Mouse (Mus musculus): ENCODE results near the gene Fam171b. TPM values are rescaled to one million over a fixed set of nuclear protein-coding genes. Genes with fewer than 3 reads are reported as not detected.

Gene Fam171b
- 24.3 and 32.6 TPM in 2 replicates for polyA plus RNA-seq (2016; fragmentation: Nextera tagmentation; extraction: Ambion mirVana)

DNA sequence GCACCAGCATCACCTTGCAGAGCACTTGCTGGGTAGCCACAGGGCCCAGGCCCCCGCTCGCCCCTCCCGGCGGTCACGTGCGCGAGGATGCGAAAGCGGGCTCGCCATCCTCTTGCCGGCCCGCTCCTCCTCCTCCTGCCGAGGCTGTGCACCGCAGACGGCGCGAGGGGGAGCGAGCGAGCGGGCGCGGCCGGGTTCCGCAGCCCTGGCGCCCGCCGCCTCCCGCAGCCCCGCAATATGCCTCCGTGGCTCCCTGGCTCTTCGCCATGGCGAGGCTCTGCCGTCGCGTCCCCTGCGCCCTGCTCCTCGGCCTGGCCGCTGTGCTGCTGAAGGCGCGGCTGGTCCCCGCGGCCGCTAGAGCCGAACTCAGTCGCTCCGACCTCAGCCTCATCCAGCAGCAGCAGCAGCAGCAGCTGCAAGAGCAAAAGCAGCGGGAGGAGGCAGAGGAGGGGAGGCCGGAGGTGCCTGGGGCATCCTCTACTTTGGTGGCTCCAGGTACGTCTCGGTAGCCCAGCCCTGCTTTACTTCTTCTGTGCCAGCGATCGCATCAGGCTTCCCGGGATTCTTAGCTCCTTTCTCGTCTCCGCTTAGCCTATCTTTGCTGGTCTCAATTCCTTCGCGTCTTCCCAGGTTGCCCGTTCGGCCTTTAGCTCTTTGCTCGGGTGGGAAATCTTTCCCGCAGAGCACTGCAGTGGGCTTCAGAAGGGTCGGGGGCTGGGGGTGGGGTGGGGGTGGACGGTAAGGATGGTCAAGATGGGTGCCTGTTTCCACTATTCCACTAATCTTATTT lies at the start of gene Fam171b:
Gene Fam171b (plus strand): TSS at position 154 of the 790 bp plus-strand sequence.
- H3K4me1 ChIP-seq: peaks cover 20% of the 10 kb centered on the region
- peaks cover 10% of the 10 kb centered on the region; the same call in 1 of the 2 replicates for H3K27me3 ChIP-seq (ENCODE audit: low read depth, poor library complexity, severe bottlenecking)
- H3K27ac ChIP-seq (replicated peaks): peak within 1 kb of the TSS; percentile 95
- DNase-seq (ENCODE audit: low spot score): peak; percentile 85
- H3K36me3 ChIP-seq: no peaks in the 10 kb centered on the region
- peak within 1 kb of the TSS; percentile 82 for H3K4me3 ChIP-seq
- WGBS: 1% methylated on average over 63 of the region's 63 CpGs
- H3K9me3 ChIP-seq (replicated peaks): no peaks in the 10 kb centered on the region

DNA sequence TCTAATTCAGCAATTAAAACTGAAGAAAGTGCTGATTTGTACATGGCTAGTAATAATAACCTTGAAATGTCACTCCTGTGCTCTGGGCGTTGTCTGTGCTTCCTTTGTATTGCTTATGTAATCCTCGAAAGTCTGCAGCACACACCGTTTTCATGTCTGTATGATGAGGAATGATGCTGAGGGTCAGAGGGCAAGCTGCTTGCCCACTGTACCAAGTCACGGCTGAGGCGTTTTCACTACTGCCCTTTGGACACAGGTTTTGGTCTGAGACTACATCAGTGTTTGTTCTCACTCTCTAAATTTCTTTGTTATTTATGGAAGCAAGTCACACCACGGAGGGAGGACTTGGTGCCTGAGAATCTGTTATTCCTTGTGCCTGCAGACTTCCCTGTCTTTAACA lies 46.4 kb upstream of the Fam171b start:
- Histone ChIP-seq H3K9me3 (replicated peaks) (no peaks in the 10 kb centered on the region), H3K4me1 (no peaks in the 10 kb centered on the region), H3K27me3 (ENCODE audit: low read depth, poor library complexity, severe bottlenecking) (no peaks in the 10 kb centered on the region), H3K27ac (replicated peaks) (no peak overlapping the region), H3K4me3 (no peak overlapping the region), H3K36me3 (peaks cover 25% of the 10 kb centered on the region)
- DNase-seq (ENCODE audit: low spot score): no peak
- WGBS: 92% methylated on average over 6 of the region's 6 CpGs

DNA sequence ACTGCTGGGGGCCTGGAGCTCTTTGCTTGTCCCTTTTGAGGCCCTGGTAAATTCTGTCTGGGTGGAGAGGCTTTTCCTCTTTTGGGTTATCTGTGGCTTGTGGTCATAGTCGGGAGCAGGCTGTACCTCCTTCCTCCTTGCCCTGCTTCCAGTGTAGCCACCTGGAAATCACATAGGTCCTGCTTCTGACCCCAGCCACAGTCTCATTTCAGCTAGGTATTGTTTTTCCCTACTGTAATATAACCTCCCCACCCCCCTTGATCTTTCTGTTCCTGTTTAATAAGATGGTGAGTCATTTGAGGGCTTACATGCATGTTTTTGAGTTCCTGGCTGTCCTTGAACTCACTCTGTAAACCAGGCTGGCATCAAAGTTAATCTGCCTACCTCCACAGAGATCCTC lies 45.6 kb upstream of the Fam171b start:
- peaks cover 25% of the 10 kb centered on the region for H3K36me3 ChIP-seq
- 70% methylated on average over 1 of the region's 1 CpGs for WGBS

DNA sequence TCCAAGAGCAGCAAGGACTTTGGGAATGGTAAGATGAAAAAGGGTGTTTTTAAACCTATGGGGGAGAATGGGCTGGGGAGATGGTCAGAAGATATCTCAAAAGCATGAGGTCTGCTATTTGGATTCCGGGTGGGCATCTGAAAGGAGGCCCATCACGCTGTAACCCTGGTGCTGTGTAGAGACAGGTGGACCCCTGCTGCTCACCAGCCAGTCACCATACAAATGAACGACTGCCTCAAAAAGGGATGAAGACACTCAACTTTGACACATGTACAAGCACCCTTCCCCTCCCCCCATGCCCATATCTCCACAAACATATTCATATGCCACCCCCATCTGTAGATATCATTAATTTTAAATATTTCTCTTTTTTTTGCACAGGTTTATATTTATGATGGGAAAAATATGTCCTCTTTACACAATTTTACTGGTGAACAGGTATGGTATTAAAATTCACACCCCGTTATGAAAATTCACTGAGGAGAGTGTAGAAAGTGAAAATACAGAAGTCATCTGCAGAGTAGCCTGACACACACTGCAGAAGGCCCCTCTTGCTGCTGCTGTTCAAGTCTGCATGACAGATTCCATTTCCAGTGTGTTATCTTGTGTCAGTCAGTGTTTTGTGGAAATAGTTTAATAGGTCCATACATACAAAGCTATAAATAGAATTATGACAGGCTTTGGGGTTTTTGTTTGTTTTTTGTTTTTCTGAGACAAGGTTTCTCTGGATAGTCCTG lies 44.0 kb upstream of the Fam171b start:
- peaks cover 36% of the 10 kb centered on the region for H3K36me3 ChIP-seq
- H3K27me3 ChIP-seq (ENCODE audit: low read depth, poor library complexity, severe bottlenecking): no peaks in the 10 kb centered on the region
- H3K4me3 ChIP-seq: no peak overlapping the region
- H3K9me3 ChIP-seq (replicated peaks): no peaks in the 10 kb centered on the region
- H3K4me1 ChIP-seq: no peaks in the 10 kb centered on the region
- no peak for DNase-seq (ENCODE audit: low spot score)
- 94% methylated on average over 4 of the region's 4 CpGs for WGBS
- no peak overlapping the region for H3K27ac ChIP-seq (replicated peaks)

More for the DNA sequence above, 45.6 kb upstream of the Fam171b start:
- Histone ChIP-seq H3K27me3 (ENCODE audit: low read depth, poor library complexity, severe bottlenecking) (no peaks in the 10 kb centered on the region), H3K4me3 (no peak overlapping the region), H3K9me3 (replicated peaks) (no peaks in the 10 kb centered on the region), H3K27ac (replicated peaks) (no peak overlapping the region), H3K4me1 (no peaks in the 10 kb centered on the region)
- no peak for DNase-seq (ENCODE audit: low spot score)

DNA sequence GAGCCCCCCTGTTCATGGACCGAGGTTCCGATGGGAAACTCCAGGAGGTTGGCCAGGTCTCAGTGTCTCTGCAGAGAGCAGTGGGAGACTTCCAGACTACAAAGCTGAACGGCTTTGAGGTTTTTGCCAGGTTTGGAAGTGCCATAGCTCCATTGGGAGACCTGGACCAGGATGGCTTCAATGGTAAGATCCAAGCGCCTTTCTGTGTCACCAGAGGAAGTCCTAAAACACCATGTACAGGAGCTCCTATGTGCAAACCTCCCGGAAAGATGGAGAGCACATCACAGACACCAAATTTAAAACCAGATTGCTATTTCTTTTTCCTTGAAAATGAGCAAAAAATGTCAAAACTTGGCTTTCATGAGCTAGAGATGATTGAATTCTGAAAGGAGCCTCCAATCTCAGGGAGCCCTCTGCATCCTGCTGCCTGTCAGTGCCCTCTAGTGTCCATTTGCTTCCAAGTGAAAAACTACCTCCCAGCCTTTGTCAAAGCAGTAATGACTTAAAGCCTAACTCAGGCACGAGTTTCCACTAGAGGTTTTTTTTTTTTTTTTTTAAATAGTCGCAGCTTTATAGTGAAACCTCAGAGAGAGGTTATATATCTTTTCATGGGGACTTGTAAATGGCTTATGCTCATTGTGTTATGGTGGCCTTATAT lies 41.2 kb upstream of the Fam171b start:
- no peak for DNase-seq (ENCODE audit: low spot score)
- H3K9me3 ChIP-seq (replicated peaks): no peaks in the 10 kb centered on the region
- WGBS: 64% methylated on average over 7 of the region's 7 CpGs
- no peaks in the 10 kb centered on the region for H3K27me3 ChIP-seq (ENCODE audit: low read depth, poor library complexity, severe bottlenecking)
- H3K36me3 ChIP-seq: peaks cover 50% of the 10 kb centered on the region
- no peak overlapping the region for H3K27ac ChIP-seq (replicated peaks)
- H3K4me3 ChIP-seq: no peak overlapping the region
- no peaks in the 10 kb centered on the region for H3K4me1 ChIP-seq

DNA sequence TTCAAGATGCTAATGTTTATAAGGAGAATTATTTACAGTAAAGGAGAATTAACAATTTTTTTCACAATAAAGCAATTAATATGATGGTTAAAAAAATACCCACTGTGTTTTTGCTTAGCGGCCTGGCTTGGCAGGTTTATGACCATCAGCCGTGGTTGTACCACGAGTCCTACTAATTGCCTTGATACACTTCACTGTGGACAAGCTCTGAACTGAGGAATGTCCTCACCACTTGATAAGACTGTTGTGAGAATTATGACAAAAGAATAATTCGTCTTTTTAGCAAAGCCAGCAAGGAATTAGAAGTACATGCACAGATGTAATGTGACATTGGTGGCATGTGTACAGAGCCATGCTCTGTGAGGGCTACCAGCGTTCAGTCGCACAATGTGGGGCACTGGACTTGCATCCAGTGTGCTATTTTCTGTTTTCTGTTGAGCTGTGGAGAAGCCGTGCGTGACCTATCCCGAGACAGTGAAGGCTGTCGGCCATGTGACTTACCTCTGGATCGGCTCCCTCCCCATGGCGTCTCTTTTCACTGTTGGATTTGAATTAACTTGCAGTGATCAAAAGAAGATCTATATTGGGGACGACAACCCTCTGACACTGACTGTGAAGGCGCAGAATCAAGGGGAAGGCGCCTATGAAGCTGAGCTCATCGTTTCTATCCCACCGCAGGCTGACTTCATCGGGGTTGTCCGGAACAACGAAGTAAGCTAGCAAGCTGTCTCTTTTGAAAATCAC lies 20.9 kb upstream of the Fam171b start:
- Histone ChIP-seq H3K36me3 (peaks cover 54% of the 10 kb centered on the region), H3K4me1 (peaks cover 6% of the 10 kb centered on the region; the same call in 1 of the 2 replicates), H3K27me3 (ENCODE audit: low read depth, poor library complexity, severe bottlenecking) (no peaks in the 10 kb centered on the region), H3K4me3 (no peak overlapping the region), H3K27ac (replicated peaks) (peak overlapping the region; percentile 59), H3K9me3 (replicated peaks) (no peaks in the 10 kb centered on the region)
- peak; percentile 20 for DNase-seq (ENCODE audit: low spot score)
- WGBS: 79% methylated on average over 20 of the region's 20 CpGs

DNA sequence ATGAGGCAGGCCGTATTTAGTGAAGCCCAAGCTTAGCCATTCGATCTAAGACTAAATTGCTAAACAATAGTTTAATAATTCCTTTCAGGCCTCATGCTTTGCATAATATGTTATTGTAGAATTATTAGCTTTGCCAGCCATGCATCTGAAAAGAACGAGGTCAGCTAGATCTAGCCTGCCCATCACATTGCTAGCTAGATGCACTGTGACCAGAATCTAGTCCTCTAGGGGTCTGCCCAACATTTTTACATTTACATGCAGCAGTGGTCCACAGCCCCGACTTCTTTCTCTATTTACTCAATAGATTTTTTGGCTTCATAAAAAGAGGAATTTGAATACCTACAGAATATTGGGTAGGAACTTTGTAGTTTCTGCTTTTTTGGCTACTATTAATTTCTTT lies 20.3 kb upstream of the Fam171b start:
- Histone ChIP-seq H3K36me3 (peaks cover 60% of the 10 kb centered on the region), H3K27me3 (ENCODE audit: low read depth, poor library complexity, severe bottlenecking) (no peaks in the 10 kb centered on the region), H3K4me1 (peaks cover 6% of the 10 kb centered on the region; the same call in 1 of the 2 replicates), H3K27ac (replicated peaks) (no peak overlapping the region; the same call in 1 of the 2 replicates), H3K4me3 (no peak overlapping the region), H3K9me3 (replicated peaks) (no peaks in the 10 kb centered on the region)
- WGBS: 84% methylated on average over 4 of the region's 4 CpGs
- no peak for DNase-seq (ENCODE audit: low spot score)

DNA sequence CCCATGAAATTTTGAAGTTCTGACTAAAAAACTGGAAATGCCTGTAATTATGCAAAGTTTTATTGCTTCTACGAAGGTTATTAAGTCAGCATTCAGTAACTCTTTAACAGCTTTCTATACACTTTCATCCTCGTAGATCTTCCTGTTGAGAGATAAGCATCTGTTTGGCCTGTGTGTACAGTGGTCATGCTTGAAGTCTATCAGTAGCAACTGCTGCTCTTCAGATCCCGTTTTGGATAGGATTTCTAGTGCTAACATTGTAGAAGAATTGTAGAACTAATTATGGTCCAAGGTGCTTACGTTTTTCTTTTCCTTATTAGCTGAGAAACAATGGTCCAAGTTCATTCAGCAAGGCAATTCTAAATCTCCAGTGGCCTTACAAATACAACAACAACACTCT lies 16.7 kb upstream of the Fam171b start:
- Histone ChIP-seq H3K36me3 (peaks cover 81% of the 10 kb centered on the region), H3K4me3 (no peak overlapping the region), H3K27ac (replicated peaks) (no peak overlapping the region), H3K4me1 (peaks cover 6% of the 10 kb centered on the region; the same call in 1 of the 2 replicates), H3K9me3 (replicated peaks) (no peaks in the 10 kb centered on the region), H3K27me3 (ENCODE audit: low read depth, poor library complexity, severe bottlenecking) (no peaks in the 10 kb centered on the region)
- 91% methylated on average over 4 of the region's 4 CpGs for WGBS
- DNase-seq (ENCODE audit: low spot score): no peak

DNA sequence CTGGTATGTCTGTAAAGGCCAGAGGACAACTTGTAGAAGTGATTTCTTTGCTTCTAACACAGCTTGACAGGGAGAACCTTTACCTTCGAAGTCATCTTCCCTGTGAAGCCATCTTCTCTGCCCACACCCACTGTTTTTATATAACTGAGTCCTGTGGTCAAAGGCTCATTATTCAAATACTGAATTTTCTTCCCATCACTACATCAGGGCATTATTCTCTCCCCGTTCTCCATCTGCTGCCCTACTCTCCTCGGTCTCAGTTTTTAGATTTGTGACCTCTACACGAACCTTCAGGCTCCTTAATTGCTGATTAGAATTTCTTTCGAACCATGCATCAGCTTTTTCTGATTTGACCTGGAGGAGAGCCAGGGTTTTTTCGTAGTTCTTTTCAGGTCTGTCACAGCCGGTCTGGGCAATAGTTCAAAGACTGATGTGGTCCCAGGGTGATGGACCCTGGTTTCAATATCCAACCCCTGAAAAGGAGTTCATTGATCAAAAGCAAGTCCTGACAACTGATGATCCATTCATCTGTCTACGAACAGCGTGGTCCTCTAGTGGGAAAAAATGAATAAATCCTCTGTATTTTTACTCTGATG lies 14.4 kb upstream of the Fam171b start:
- no peaks in the 10 kb centered on the region for H3K9me3 ChIP-seq (replicated peaks)
- no peaks in the 10 kb centered on the region for H3K27me3 ChIP-seq (ENCODE audit: low read depth, poor library complexity, severe bottlenecking)
- H3K4me3 ChIP-seq: no peak overlapping the region
- H3K36me3 ChIP-seq: peaks cover 82% of the 10 kb centered on the region
- H3K4me1 ChIP-seq: no peaks in the 10 kb centered on the region
- H3K27ac ChIP-seq (replicated peaks): no peak overlapping the region
- DNase-seq (ENCODE audit: low spot score): no peak
- WGBS: 89% methylated on average over 9 of the region's 9 CpGs

DNA sequence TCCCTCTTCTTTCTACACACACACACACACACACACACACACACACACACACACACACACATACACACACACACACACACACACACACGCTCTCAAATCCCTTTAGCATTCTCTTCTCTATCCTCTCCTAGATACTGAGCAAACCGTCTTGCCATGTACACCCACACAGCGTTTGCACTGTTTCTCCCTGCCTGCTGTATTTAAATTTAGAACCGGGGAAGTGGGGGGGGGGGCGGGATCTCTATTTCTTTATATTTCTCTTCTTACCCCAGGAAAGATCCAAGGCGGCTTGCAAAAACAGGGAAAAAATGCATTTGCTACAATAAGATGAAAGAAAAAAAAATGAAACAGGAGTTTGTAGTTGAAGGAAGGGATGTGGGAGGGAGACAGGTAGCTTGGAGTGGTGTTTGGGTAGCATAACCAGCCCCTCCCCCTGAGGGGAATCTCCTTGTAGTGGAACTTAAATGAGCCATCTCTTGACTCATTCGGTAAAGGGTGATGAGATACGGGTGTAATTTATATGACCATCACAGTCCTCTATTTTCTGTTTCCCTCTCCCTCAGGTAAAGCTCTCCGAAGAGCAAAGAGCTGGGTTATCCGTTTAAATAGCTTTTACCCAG lies 947 bp downstream of the Fam171b start:
- Histone ChIP-seq H3K4me1 (peaks cover 20% of the 10 kb centered on the region), H3K27me3 (ENCODE audit: low read depth, poor library complexity, severe bottlenecking) (peaks cover 10% of the 10 kb centered on the region; the same call in 1 of the 2 replicates), H3K4me3 (peak overlapping the region; percentile 82), H3K36me3 (no peaks in the 10 kb centered on the region), H3K27ac (replicated peaks) (peak overlapping the region; percentile 95), H3K9me3 (replicated peaks) (no peaks in the 10 kb centered on the region)
- DNase-seq (ENCODE audit: low spot score): no peak
- WGBS: 18% methylated on average over 10 of the region's 10 CpGs

DNA sequence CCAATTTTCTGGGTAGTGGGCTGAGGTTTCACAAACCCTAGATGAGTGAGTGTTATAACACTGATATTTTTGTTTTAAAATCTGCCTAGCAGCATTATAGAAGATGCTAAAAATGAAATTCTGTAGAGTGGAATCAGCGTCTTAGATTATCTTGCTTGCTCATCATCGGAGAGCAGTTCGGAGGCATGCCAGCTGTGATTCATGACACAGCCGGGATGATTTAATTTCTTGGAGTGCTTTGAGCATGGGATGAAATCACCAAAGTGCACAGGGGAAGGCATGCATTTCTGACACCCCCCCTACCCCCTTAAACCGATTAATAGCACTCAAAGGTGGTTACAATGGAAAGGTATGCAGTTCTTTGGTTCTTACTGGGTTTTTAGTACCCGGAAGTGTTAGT lies 1.6 kb downstream of the Fam171b start:
- H3K27ac ChIP-seq (replicated peaks): no peak overlapping the region
- H3K4me3 ChIP-seq: peak overlapping the region; percentile 82
- peaks cover 23% of the 10 kb centered on the region for H3K4me1 ChIP-seq
- H3K36me3 ChIP-seq: no peaks in the 10 kb centered on the region
- H3K27me3 ChIP-seq (ENCODE audit: low read depth, poor library complexity, severe bottlenecking): peaks cover 10% of the 10 kb centered on the region; the same call in 1 of the 2 replicates
- 73% methylated on average over 6 of the region's 6 CpGs for WGBS
- no peaks in the 10 kb centered on the region for H3K9me3 ChIP-seq (replicated peaks)
- no peak for DNase-seq (ENCODE audit: low spot score)

Data from midbrain, embryonic 10.5 days (tissue).